Mouse (Mus musculus): ENCODE data around the gene Hsph1. TPM values are rescaled to one million over a fixed set of nuclear protein-coding genes. Genes with fewer than 3 reads are reported as not detected.

Gene Hsph1
- polyA plus RNA-seq, 1 experiment from 2014 or later: 19.4 TPM

GRCm38 (mm10) chr5:149662980-149663379 lies 26.8 kb upstream of the Hsph1 start:
- Histone ChIP-seq H3K4me1 (ENCODE audit: control insufficient read depth, low read depth, low read length) (no peaks in the 10 kb centered on the region), H3K27me3 (ENCODE audit: control insufficient read depth, insufficient read depth, low read depth, low read length) (no peaks in the 10 kb centered on the region), H3K27ac (ENCODE audit: low read length) (no peak overlapping the region), H3K9ac (ENCODE audit: low read depth, low read length) (no peak overlapping the region), H3K9me3 (replicated peaks; ENCODE audit: control insufficient read depth, low read length) (no peaks in the 10 kb centered on the region), H3K4me2 (ENCODE audit: low read depth, low read length) (no peak overlapping the region), H3K36me3 (ENCODE audit: control insufficient read depth, insufficient read depth) (no peaks in the 10 kb centered on the region), H3K4me3 (ENCODE audit: low read depth, low read length) (no peak overlapping the region)
- no peak for ATAC-seq (ENCODE audit: low read depth)
- WGBS (ENCODE audit: insufficient replicate concordance): 74% methylated on average over 6 of the region's 6 CpGs

GRCm38 (mm10) chr5:149661428-149661827 lies 25.3 kb upstream of the Hsph1 start:
- H3K9me3 ChIP-seq (replicated peaks; ENCODE audit: control insufficient read depth, low read length): no peaks in the 10 kb centered on the region
- no peak overlapping the region for H3K4me3 ChIP-seq (ENCODE audit: low read depth, low read length)
- H3K4me1 ChIP-seq (ENCODE audit: control insufficient read depth, low read depth, low read length): no peaks in the 10 kb centered on the region
- no peaks in the 10 kb centered on the region for H3K27me3 ChIP-seq (ENCODE audit: control insufficient read depth, insufficient read depth, low read depth, low read length)
- no peak overlapping the region for H3K4me2 ChIP-seq (ENCODE audit: low read depth, low read length)
- no peak overlapping the region for H3K9ac ChIP-seq (ENCODE audit: low read depth, low read length)
- no peaks in the 10 kb centered on the region for H3K36me3 ChIP-seq (ENCODE audit: control insufficient read depth, insufficient read depth)
- no peak overlapping the region for H3K27ac ChIP-seq (ENCODE audit: low read length)
- WGBS (ENCODE audit: insufficient replicate concordance): 74% methylated on average over 6 of the region's 6 CpGs
- no peak for ATAC-seq (ENCODE audit: low read depth)

GRCm38 (mm10) chr5:149659414-149659780 lies 23.2 kb upstream of the Hsph1 start:
- Histone ChIP-seq H3K4me2 (ENCODE audit: low read depth, low read length) (no peak overlapping the region), H3K27me3 (ENCODE audit: control insufficient read depth, insufficient read depth, low read depth, low read length) (no peaks in the 10 kb centered on the region), H3K27ac (ENCODE audit: low read length) (no peak overlapping the region), H3K36me3 (ENCODE audit: control insufficient read depth, insufficient read depth) (no peaks in the 10 kb centered on the region), H3K9ac (ENCODE audit: low read depth, low read length) (no peak overlapping the region), H3K4me3 (ENCODE audit: low read depth, low read length) (no peak overlapping the region), H3K9me3 (replicated peaks; ENCODE audit: control insufficient read depth, low read length) (no peaks in the 10 kb centered on the region), H3K4me1 (ENCODE audit: control insufficient read depth, low read depth, low read length) (no peaks in the 10 kb centered on the region)
- WGBS (ENCODE audit: insufficient replicate concordance): 43% methylated on average over 9 of the region's 9 CpGs
- ATAC-seq (ENCODE audit: low read depth): no peak

GRCm38 (mm10) chr5:149658741-149659413 lies 22.7 kb upstream of the Hsph1 start:
- no peaks in the 10 kb centered on the region for H3K9me3 ChIP-seq (replicated peaks; ENCODE audit: control insufficient read depth, low read length)
- H3K9ac ChIP-seq (ENCODE audit: low read depth, low read length): no peak overlapping the region
- no peak overlapping the region for H3K27ac ChIP-seq (ENCODE audit: low read length)
- ATAC-seq (ENCODE audit: low read depth): no peak
- H3K4me1 ChIP-seq (ENCODE audit: control insufficient read depth, low read depth, low read length): no peaks in the 10 kb centered on the region
- no peak overlapping the region for H3K4me2 ChIP-seq (ENCODE audit: low read depth, low read length)
- H3K27me3 ChIP-seq (ENCODE audit: control insufficient read depth, insufficient read depth, low read depth, low read length): no peaks in the 10 kb centered on the region
- WGBS (ENCODE audit: insufficient replicate concordance): 52% methylated on average over 9 of the region's 9 CpGs
- H3K4me3 ChIP-seq (ENCODE audit: low read depth, low read length): no peak overlapping the region
- H3K36me3 ChIP-seq (ENCODE audit: control insufficient read depth, insufficient read depth): no peaks in the 10 kb centered on the region

DNA sequence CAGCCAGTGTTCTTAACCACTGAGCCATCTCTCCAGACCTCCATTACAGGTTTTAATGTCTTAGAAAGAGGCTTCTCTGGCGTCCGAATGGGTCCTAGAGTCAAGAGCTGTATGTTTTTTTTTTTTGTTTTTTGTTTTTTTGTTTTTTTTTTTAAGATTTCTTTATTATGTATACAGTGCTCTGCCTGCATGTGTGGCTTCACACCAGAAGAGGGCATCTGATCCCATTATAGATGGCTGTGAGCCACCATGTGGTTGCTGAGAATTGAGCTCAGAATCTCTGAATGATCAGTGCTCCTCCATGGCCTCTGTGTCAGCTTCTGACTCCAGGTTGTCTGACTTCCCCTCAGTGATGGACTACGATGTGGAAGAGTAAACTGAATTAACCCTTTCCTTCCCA lies 21.8 kb upstream of the Hsph1 start:
- 51% methylated on average over 3 of the region's 3 CpGs for WGBS (ENCODE audit: insufficient replicate concordance)

DNA sequence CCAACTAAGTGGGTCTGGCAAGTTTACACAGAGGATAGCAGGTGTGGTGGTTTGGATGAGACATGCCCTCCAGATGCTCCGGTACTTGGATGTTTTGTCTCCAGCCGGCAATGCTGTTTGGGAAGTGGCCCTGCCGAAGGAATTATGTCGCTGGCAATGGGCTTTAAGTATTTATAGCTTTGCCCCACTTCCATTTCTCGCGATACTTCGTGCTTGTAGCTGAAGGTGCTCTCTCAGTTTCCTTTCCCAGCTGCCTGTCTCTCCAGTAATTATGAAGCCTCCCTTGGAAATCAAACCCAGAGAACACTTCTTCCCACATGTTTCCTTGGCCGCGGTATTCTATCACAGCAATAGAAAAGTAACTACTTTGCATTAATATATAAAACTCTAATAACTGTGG lies 19.5 kb upstream of the Hsph1 start:
- no peaks in the 10 kb centered on the region for H3K9me3 ChIP-seq (replicated peaks; ENCODE audit: control insufficient read depth, low read length)
- no peaks in the 10 kb centered on the region for H3K27me3 ChIP-seq (ENCODE audit: control insufficient read depth, insufficient read depth, low read depth, low read length)
- H3K4me2 ChIP-seq (ENCODE audit: low read depth, low read length): no peak overlapping the region
- peaks cover under 1% of the 10 kb centered on the region; the same call in 1 of the 2 replicates for H3K4me1 ChIP-seq (ENCODE audit: control insufficient read depth, low read depth, low read length)
- WGBS (ENCODE audit: insufficient replicate concordance): 77% methylated on average over 9 of the region's 9 CpGs
- no peak overlapping the region for H3K9ac ChIP-seq (ENCODE audit: low read depth, low read length)
- H3K4me3 ChIP-seq (ENCODE audit: low read depth, low read length): no peak overlapping the region
- ATAC-seq (ENCODE audit: low read depth): no peak
- H3K36me3 ChIP-seq (ENCODE audit: control insufficient read depth, insufficient read depth): no peaks in the 10 kb centered on the region
- no peak overlapping the region for H3K27ac ChIP-seq (ENCODE audit: low read length)

More for the DNA sequence above, 21.8 kb upstream of the Hsph1 start:
- no peak overlapping the region for H3K4me2 ChIP-seq (ENCODE audit: low read depth, low read length)
- H3K27me3 ChIP-seq (ENCODE audit: control insufficient read depth, insufficient read depth, low read depth, low read length): no peaks in the 10 kb centered on the region
- no peak overlapping the region for H3K9ac ChIP-seq (ENCODE audit: low read depth, low read length)
- H3K36me3 ChIP-seq (ENCODE audit: control insufficient read depth, insufficient read depth): no peaks in the 10 kb centered on the region
- no peaks in the 10 kb centered on the region for H3K9me3 ChIP-seq (replicated peaks; ENCODE audit: control insufficient read depth, low read length)
- H3K27ac ChIP-seq (ENCODE audit: low read length): no peak overlapping the region
- no peak overlapping the region for H3K4me3 ChIP-seq (ENCODE audit: low read depth, low read length)
- H3K4me1 ChIP-seq (ENCODE audit: control insufficient read depth, low read depth, low read length): no peaks in the 10 kb centered on the region
- no peak for ATAC-seq (ENCODE audit: low read depth)

DNA sequence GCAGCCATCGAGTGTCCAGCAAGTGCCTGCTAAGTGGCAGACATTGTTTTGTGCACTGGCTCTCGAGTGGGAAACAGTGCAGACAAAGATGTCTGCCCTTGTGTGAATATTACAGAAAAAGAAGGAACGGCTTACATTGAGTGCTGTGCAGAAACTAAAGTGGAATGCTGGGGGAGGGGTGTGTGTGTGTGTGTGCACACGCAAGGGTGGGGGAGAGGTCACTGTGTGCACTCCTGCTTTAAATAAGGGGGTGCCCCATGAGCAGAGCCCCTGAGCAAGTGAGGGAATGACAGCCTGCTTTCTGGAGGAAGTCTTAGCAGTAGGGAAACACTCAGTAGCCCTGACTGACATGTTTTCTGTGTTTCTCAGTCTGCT lies 14.0 kb upstream of the Hsph1 start:
- Histone ChIP-seq H3K36me3 (ENCODE audit: control insufficient read depth, insufficient read depth) (no peaks in the 10 kb centered on the region), H3K9ac (ENCODE audit: low read depth, low read length) (no peak overlapping the region), H3K27me3 (ENCODE audit: control insufficient read depth, insufficient read depth, low read depth, low read length) (no peaks in the 10 kb centered on the region), H3K4me3 (ENCODE audit: low read depth, low read length) (no peak overlapping the region), H3K4me2 (ENCODE audit: low read depth, low read length) (no peak overlapping the region), H3K27ac (ENCODE audit: low read length) (peak overlapping the region; percentile 75), H3K4me1 (ENCODE audit: control insufficient read depth, low read depth, low read length) (peaks cover 30% of the 10 kb centered on the region), H3K9me3 (replicated peaks; ENCODE audit: control insufficient read depth, low read length) (no peaks in the 10 kb centered on the region)
- 54% methylated on average over 4 of the region's 4 CpGs for WGBS (ENCODE audit: insufficient replicate concordance)
- no peak for ATAC-seq (ENCODE audit: low read depth)

- Histone ChIP-seq H3K4me2 (ENCODE audit: low read depth, low read length) (peak overlapping the region; percentile 32), H3K9me3 (replicated peaks; ENCODE audit: control insufficient read depth, low read length) (no peaks in the 10 kb centered on the region), H3K27ac (ENCODE audit: low read length) (peak overlapping the region; percentile 75), H3K4me1 (ENCODE audit: control insufficient read depth, low read depth, low read length) (peaks cover 30% of the 10 kb centered on the region), H3K4me3 (ENCODE audit: low read depth, low read length) (peak overlapping the region; percentile 17; the same call in 1 of the 2 replicates), H3K9ac (ENCODE audit: low read depth, low read length) (peak overlapping the region; percentile 36; the same call in 1 of the 2 replicates), H3K27me3 (ENCODE audit: control insufficient read depth, insufficient read depth, low read depth, low read length) (no peaks in the 10 kb centered on the region), H3K36me3 (ENCODE audit: control insufficient read depth, insufficient read depth) (no peaks in the 10 kb centered on the region)
- ATAC-seq (ENCODE audit: low read depth): peak; percentile 22
- WGBS (ENCODE audit: insufficient replicate concordance): 52% methylated on average over 14 of the region's 14 CpGs
These were observed 13.5 kb upstream of the Hsph1 start for GRCm38 (mm10) chr5:149649499-149650178.

DNA sequence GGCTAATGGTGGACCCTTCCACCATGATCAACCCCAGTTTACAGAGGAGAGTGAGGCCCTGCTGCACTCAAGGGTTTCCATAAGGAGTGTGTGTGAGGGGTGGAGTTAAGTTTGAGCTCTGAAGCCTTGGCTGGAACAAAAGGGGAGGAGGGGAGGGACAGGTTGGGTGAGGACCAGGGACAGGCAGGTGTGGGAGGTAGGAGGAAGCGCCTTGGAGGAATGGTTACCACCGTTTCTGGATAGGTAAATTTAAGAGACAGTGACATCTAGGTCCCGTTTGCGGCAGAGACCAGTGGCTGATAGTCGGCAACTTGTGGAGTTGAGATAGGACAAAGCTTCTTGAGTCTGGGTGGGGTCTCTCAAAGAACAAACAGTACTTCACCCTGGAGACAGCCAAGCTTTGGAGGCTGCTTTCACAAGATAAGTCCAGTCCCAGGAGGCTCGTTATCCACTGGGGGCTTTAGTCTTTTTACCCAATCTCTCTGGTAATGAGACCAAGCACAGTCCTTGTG lies 12.8 kb upstream of the Hsph1 start:
- peak; percentile 89 for ATAC-seq (ENCODE audit: low read depth)

More for the DNA sequence above, 12.8 kb upstream of the Hsph1 start:
- Histone ChIP-seq H3K36me3 (ENCODE audit: control insufficient read depth, insufficient read depth) (no peaks in the 10 kb centered on the region), H3K27ac (ENCODE audit: low read length) (peak overlapping the region; percentile 75), H3K27me3 (ENCODE audit: control insufficient read depth, insufficient read depth, low read depth, low read length) (no peaks in the 10 kb centered on the region), H3K9me3 (replicated peaks; ENCODE audit: control insufficient read depth, low read length) (no peaks in the 10 kb centered on the region), H3K4me1 (ENCODE audit: control insufficient read depth, low read depth, low read length) (peaks cover 30% of the 10 kb centered on the region), H3K4me2 (ENCODE audit: low read depth, low read length) (peak overlapping the region; percentile 32), H3K9ac (ENCODE audit: low read depth, low read length) (0 out of 2 replicates have a peak overlapping the region, but pooled peaks have one; percentile 47), H3K4me3 (ENCODE audit: low read depth, low read length) (peak overlapping the region; percentile 17; the same call in 1 of the 2 replicates)
- 12% methylated on average over 6 of the region's 6 CpGs for WGBS (ENCODE audit: insufficient replicate concordance)
